Mouse (Mus musculus): Measurements from ENCODE around the gene Prkcb. TPM values are rescaled to one million over a fixed set of nuclear protein-coding genes. Genes with fewer than 3 reads are reported as not detected.

The Prkcb gene
- polyA plus RNA-seq, 1 experiment from 2014 or later, result 9.9 TPM

- no peak for DNase-seq (ENCODE audit: low spot score)
- 62% methylated on average over 3 of the region's 3 CpGs for WGBS
- no peaks in the 10 kb centered on the region for H3K27me3 ChIP-seq (ENCODE audit: insufficient read depth, poor library complexity, severe bottlenecking)
- no peak overlapping the region for H3K4me3 ChIP-seq
- H3K4me1 ChIP-seq (replicated peaks), result no peaks in the 10 kb centered on the region
- H3K27ac ChIP-seq, result no peak overlapping the region
- H3K9me3 ChIP-seq, result no peaks in the 10 kb centered on the region
- H3K36me3 ChIP-seq, result no peaks in the 10 kb centered on the region
Measured at GRCm38 (mm10) chr7:122338055-122338454, 49.5 kb downstream of the Prkcb start.

DNA sequence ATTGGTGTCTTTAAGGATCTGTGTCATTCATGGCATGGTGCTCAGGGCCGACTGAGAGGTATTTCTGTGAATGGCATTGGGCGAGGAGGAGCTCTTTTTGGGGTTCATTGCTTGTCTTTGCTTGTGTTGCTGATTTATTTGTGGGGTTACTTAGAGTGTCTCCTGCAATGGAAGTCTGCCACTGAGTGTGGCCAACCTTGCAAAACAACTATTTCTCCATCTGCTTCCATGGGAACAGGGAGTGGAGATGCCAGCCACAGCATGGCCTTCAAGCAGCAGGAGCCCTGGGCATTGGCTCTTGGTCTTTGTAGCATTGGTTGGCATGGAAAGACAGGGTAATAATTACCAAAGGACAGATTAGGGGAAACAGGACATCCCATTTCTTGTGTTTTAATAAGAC, 50.9 kb downstream of the Prkcb start:
- WGBS, result 82% methylated on average over 2 of the region's 2 CpGs
- H3K27ac ChIP-seq, result no peak overlapping the region
- H3K4me1 ChIP-seq (replicated peaks), result 0 out of 2 replicates have a peak, but pooled peaks cover 5% of the 10 kb centered on the region
- no peaks in the 10 kb centered on the region for H3K9me3 ChIP-seq
- no peaks in the 10 kb centered on the region for H3K27me3 ChIP-seq (ENCODE audit: insufficient read depth, poor library complexity, severe bottlenecking)
- no peak overlapping the region for H3K4me3 ChIP-seq
- H3K36me3 ChIP-seq, result no peaks in the 10 kb centered on the region
- DNase-seq (ENCODE audit: low spot score), result no peak

GRCm38 (mm10) chr7:122341813-122342212, 53.3 kb downstream of the Prkcb start:
- no peak for DNase-seq (ENCODE audit: low spot score)
- no peaks in the 10 kb centered on the region for H3K27me3 ChIP-seq (ENCODE audit: insufficient read depth, poor library complexity, severe bottlenecking)
- WGBS, result 67% methylated on average over 3 of the region's 3 CpGs
- no peaks in the 10 kb centered on the region for H3K9me3 ChIP-seq
- no peak overlapping the region for H3K27ac ChIP-seq
- H3K36me3 ChIP-seq, result no peaks in the 10 kb centered on the region
- no peak overlapping the region for H3K4me3 ChIP-seq
- peaks cover 10% of the 10 kb centered on the region; the same call in 1 of the 2 replicates for H3K4me1 ChIP-seq (replicated peaks)

DNA sequence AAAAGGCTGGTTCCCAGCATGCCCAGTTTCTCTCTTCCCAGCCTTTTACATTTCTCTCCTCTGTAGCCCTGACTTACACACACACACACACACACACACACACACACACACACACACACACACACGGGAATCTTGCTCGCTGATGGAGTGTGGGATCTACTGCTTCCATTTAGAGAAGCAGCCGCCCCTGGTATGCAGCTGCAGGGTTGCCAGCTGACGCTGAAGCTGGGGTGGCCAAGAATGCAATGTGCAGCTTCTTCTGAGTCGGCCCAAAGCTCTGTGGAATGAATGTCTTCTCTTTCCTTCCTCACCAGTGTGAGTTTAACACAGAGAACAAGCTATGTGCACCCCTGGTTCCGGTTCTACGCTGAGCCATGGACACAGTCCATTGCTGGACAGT, 56.1 kb downstream of the Prkcb start:
- Histone ChIP-seq H3K4me3 (no peak overlapping the region), H3K27me3 (ENCODE audit: insufficient read depth, poor library complexity, severe bottlenecking) (no peaks in the 10 kb centered on the region)
- 78% methylated on average over 7 of the region's 7 CpGs for WGBS

GRCm38 (mm10) chr7:122346251-122347242, 58.0 kb downstream of the Prkcb start:
- no peaks in the 10 kb centered on the region for H3K9me3 ChIP-seq
- peaks cover 17% of the 10 kb centered on the region for H3K4me1 ChIP-seq (replicated peaks)
- H3K27ac ChIP-seq, result 0 out of 2 replicates have a peak overlapping the region, but pooled peaks have one; percentile 59
- no peaks in the 10 kb centered on the region for H3K27me3 ChIP-seq (ENCODE audit: insufficient read depth, poor library complexity, severe bottlenecking)
- H3K4me3 ChIP-seq, result no peak overlapping the region
- no peak for DNase-seq (ENCODE audit: low spot score)
- no peaks in the 10 kb centered on the region for H3K36me3 ChIP-seq
- WGBS, result 75% methylated on average over 14 of the region's 14 CpGs

More for the DNA sequence above, 56.1 kb downstream of the Prkcb start:
- Histone ChIP-seq H3K36me3 (no peaks in the 10 kb centered on the region), H3K9me3 (no peaks in the 10 kb centered on the region), H3K4me1 (replicated peaks) (peaks cover 17% of the 10 kb centered on the region), H3K27ac (no peak overlapping the region)
- no peak for DNase-seq (ENCODE audit: low spot score)

DNA sequence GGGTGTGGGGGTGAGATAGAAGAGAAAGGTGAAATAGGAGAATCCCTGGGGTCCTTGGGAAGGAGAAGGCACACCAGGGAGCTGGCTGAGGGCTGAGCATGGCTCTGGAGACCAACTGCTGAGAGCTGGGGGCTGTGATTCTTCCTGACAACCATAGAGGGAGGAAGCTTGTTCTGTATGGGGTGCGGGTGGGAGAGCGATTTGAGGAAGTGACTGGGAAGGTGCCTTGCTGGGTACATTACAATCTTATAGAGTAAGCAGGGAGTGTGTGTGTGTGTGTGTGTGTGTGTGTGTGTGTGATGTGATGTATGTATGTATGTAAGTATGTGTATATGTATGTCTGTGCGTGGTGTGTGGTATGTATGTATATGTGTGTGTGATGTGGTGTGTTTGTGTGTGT, 58.9 kb downstream of the Prkcb start:
- 83% methylated on average over 3 of the region's 3 CpGs for WGBS
- Histone ChIP-seq H3K9me3 (no peaks in the 10 kb centered on the region), H3K4me3 (no peak overlapping the region), H3K4me1 (replicated peaks) (peaks cover 22% of the 10 kb centered on the region), H3K27ac (no peak overlapping the region), H3K36me3 (no peaks in the 10 kb centered on the region), H3K27me3 (ENCODE audit: insufficient read depth, poor library complexity, severe bottlenecking) (no peaks in the 10 kb centered on the region)
- no peak for DNase-seq (ENCODE audit: low spot score)

GRCm38 (mm10) chr7:122349961-122350360, 61.4 kb downstream of the Prkcb start:
- DNase-seq (ENCODE audit: low spot score), result no peak
- Histone ChIP-seq H3K27ac (no peak overlapping the region), H3K9me3 (no peaks in the 10 kb centered on the region), H3K4me1 (replicated peaks) (peaks cover 23% of the 10 kb centered on the region), H3K27me3 (ENCODE audit: insufficient read depth, poor library complexity, severe bottlenecking) (no peaks in the 10 kb centered on the region), H3K4me3 (no peak overlapping the region), H3K36me3 (no peaks in the 10 kb centered on the region)
- WGBS, result 91% methylated on average over 5 of the region's 5 CpGs

- 76% methylated on average over 2 of the region's 2 CpGs for WGBS
- peaks cover 23% of the 10 kb centered on the region for H3K4me1 ChIP-seq (replicated peaks)
- no peaks in the 10 kb centered on the region for H3K36me3 ChIP-seq
- no peak for DNase-seq (ENCODE audit: low spot score)
- H3K27me3 ChIP-seq (ENCODE audit: insufficient read depth, poor library complexity, severe bottlenecking), result no peaks in the 10 kb centered on the region
- no peak overlapping the region for H3K4me3 ChIP-seq
- H3K9me3 ChIP-seq, result no peaks in the 10 kb centered on the region
- H3K27ac ChIP-seq, result no peak overlapping the region
Measured at GRCm38 (mm10) chr7:122350741-122351140, 62.2 kb downstream of the Prkcb start.

- Histone ChIP-seq H3K4me1 (replicated peaks) (peaks cover 18% of the 10 kb centered on the region), H3K9me3 (no peaks in the 10 kb centered on the region), H3K36me3 (no peaks in the 10 kb centered on the region), H3K4me3 (no peak overlapping the region), H3K27me3 (ENCODE audit: insufficient read depth, poor library complexity, severe bottlenecking) (no peaks in the 10 kb centered on the region), H3K27ac (0 out of 2 replicates have a peak overlapping the region, but pooled peaks have one; percentile 50)
- WGBS, result 88% methylated on average over 4 of the region's 4 CpGs
- DNase-seq (ENCODE audit: low spot score), result no peak
Measured at GRCm38 (mm10) chr7:122351816-122352215, 63.3 kb downstream of the Prkcb start.

DNA sequence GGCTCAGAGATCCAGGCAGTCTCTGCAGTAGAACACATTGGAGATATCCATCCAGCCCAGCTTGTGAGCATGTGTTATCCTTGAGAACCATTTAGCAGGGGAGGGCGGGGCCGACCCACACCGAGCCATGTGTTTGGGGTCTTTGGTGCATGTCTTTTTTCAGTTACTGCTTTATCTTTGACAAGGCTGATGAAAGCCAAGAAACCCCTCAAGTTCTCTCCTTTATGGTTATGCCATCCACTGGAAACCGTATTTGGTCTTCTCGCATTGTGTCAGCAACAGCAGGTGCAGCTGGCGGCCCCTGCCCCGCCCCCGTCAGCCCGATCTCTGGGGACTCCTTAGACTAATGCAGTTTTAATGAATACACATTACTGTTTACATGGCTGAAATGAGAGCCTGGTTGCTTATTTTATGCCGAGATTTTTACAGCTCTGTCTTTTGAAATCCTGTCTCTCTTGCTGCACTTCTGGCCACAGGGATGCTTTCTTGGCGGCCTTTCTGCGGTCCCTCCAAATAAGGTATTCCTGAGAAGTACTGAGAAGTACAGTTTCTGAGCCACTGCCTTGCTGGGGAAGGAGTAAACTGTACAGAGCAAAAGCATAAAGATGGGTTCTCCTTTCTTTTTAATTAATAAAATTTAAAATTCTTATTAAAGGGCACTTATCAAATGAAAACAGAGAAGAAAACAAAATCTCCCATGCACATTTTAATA, 64.2 kb downstream of the Prkcb start:
- H3K36me3 ChIP-seq, result no peaks in the 10 kb centered on the region
- peak; percentile 40 for DNase-seq (ENCODE audit: low spot score)
- WGBS, result 71% methylated on average over 12 of the region's 12 CpGs
- no peaks in the 10 kb centered on the region for H3K9me3 ChIP-seq
- no peak overlapping the region for H3K4me3 ChIP-seq
- peaks cover 11% of the 10 kb centered on the region for H3K4me1 ChIP-seq (replicated peaks)
- H3K27me3 ChIP-seq (ENCODE audit: insufficient read depth, poor library complexity, severe bottlenecking), result no peaks in the 10 kb centered on the region
- peak overlapping the region; percentile 50 for H3K27ac ChIP-seq

- WGBS, result 82% methylated on average over 4 of the region's 4 CpGs
Measured at GRCm38 (mm10) chr7:122353329-122353728, 64.8 kb downstream of the Prkcb start.

GRCm38 (mm10) chr7:122356941-122357340, 68.4 kb downstream of the Prkcb start:
- WGBS, result 60% methylated on average over 2 of the region's 2 CpGs
- Histone ChIP-seq H3K4me3 (no peak overlapping the region), H3K27ac (0 out of 2 replicates have a peak overlapping the region, but pooled peaks have one; percentile 12), H3K9me3 (no peaks in the 10 kb centered on the region), H3K27me3 (ENCODE audit: insufficient read depth, poor library complexity, severe bottlenecking) (no peaks in the 10 kb centered on the region), H3K36me3 (no peaks in the 10 kb centered on the region), H3K4me1 (replicated peaks) (peaks cover 11% of the 10 kb centered on the region)
- no peak for DNase-seq (ENCODE audit: low spot score)

More at GRCm38 (mm10) chr7:122353329-122353728, 64.8 kb downstream of the Prkcb start:
- Histone ChIP-seq H3K4me3 (no peak overlapping the region), H3K36me3 (no peaks in the 10 kb centered on the region), H3K27me3 (ENCODE audit: insufficient read depth, poor library complexity, severe bottlenecking) (no peaks in the 10 kb centered on the region), H3K27ac (no peak overlapping the region), H3K4me1 (replicated peaks) (peaks cover 11% of the 10 kb centered on the region), H3K9me3 (no peaks in the 10 kb centered on the region)
- DNase-seq (ENCODE audit: low spot score), result no peak

- no peak for DNase-seq (ENCODE audit: low spot score)
- Histone ChIP-seq H3K4me1 (replicated peaks) (peaks cover 2% of the 10 kb centered on the region; the same call in 1 of the 2 replicates), H3K27ac (no peak overlapping the region), H3K36me3 (no peaks in the 10 kb centered on the region), H3K27me3 (ENCODE audit: insufficient read depth, poor library complexity, severe bottlenecking) (no peaks in the 10 kb centered on the region), H3K4me3 (no peak overlapping the region), H3K9me3 (no peaks in the 10 kb centered on the region)
- 91% methylated on average over 7 of the region's 7 CpGs for WGBS
Measured at GRCm38 (mm10) chr7:122357847-122358246, 69.3 kb downstream of the Prkcb start.

Measured in hindbrain, embryonic 10.5 days (tissue).